Mouse (Mus musculus): ENCODE data around the gene Olfr904. TPM values are rescaled to one million over a fixed set of nuclear protein-coding genes. Genes with fewer than 3 reads are reported as not detected.
"Not testable (repeated sequence)": the region's sequence is repeated elsewhere in the genome, so short reads cannot be mapped to it uniquely, and the experiment has no call there.

Gene Olfr904
- total RNA-seq (2014; rRNA removed) (not detected in 2 replicates), polyA plus RNA-seq (2015; fragmentation: Nextera tagmentation; extraction: Ambion mirVana) (not detected in 2 replicates)

GRCm38 (mm10) chr9:38462844-38463243 is at the start of gene Olfr904:
TSS of gene Olfr904 (plus strand) at chr9:38463144.
- H3K4me3 ChIP-seq (ENCODE audit: low read depth, low read length) = no peak within 1 kb of the TSS
- H3K27me3 ChIP-seq (ENCODE audit: insufficient read depth, low read length) = no peaks in the 10 kb centered on the region
- TF ChIP-seq CTCF (IDR thresholded peaks at IDR 0.05; ENCODE audit: low read depth) = no peak
- H3K36me3 ChIP-seq (ENCODE audit: insufficient read depth) = no peaks in the 10 kb centered on the region
- no peak within 1 kb of the TSS for H3K9ac ChIP-seq
- no peaks in the 10 kb centered on the region for H3K9me3 ChIP-seq (ENCODE audit: low read length)
- ATAC-seq (no peak), DNase-seq (no peak)
- no peak within 1 kb of the TSS for H3K4me2 ChIP-seq (ENCODE audit: low read depth)
- no peak within 1 kb of the TSS for H3K27ac ChIP-seq (ENCODE audit: low read depth, low read length)
- H3K4me1 ChIP-seq (ENCODE audit: insufficient read depth) = no peaks in the 10 kb centered on the region

- H3K36me3 ChIP-seq (ENCODE audit: insufficient read depth); H3K27ac ChIP-seq (ENCODE audit: low read depth, low read length); ATAC-seq; H3K9me3 ChIP-seq (ENCODE audit: low read length); H3K4me3 ChIP-seq (ENCODE audit: low read depth, low read length); H3K4me2 ChIP-seq (ENCODE audit: low read depth); H3K27me3 ChIP-seq (ENCODE audit: insufficient read depth, low read length); H3K9ac ChIP-seq; DNase-seq; H3K4me1 ChIP-seq (ENCODE audit: insufficient read depth): not testable (repeated sequence)
- WGBS = 95% methylated on average over 14 of the region's 14 CpGs
Measured at GRCm38 (mm10) chr9:38413502-38413901, 49.4 kb upstream of the Olfr904 start.

- H3K4me1 ChIP-seq (ENCODE audit: insufficient read depth) = no peaks in the 10 kb centered on the region
- no peak overlapping the region for H3K4me2 ChIP-seq (ENCODE audit: low read depth)
- no peaks in the 10 kb centered on the region for H3K27me3 ChIP-seq (ENCODE audit: insufficient read depth, low read length)
- H3K4me3 ChIP-seq (ENCODE audit: low read depth, low read length) = no peak overlapping the region
- no peaks in the 10 kb centered on the region for H3K9me3 ChIP-seq (ENCODE audit: low read length)
- no peak for TF ChIP-seq CTCF (IDR thresholded peaks at IDR 0.05; ENCODE audit: low read depth)
- DNase-seq (no peak), ATAC-seq (no peak)
- no peaks in the 10 kb centered on the region for H3K36me3 ChIP-seq (ENCODE audit: insufficient read depth)
- no peak overlapping the region for H3K9ac ChIP-seq
- H3K27ac ChIP-seq (ENCODE audit: low read depth, low read length) = no peak overlapping the region
Measured at GRCm38 (mm10) chr9:38423801-38424200, 39.1 kb upstream of the Olfr904 start.

- Histone ChIP-seq H3K4me1 (ENCODE audit: insufficient read depth) (no peaks in the 10 kb centered on the region), H3K27me3 (ENCODE audit: insufficient read depth, low read length) (no peaks in the 10 kb centered on the region), H3K9me3 (ENCODE audit: low read length) (no peaks in the 10 kb centered on the region), H3K36me3 (ENCODE audit: insufficient read depth) (no peaks in the 10 kb centered on the region), H3K27ac (ENCODE audit: low read depth, low read length) (no peak overlapping the region), H3K4me2 (ENCODE audit: low read depth) (no peak overlapping the region), H3K4me3 (ENCODE audit: low read depth, low read length) (no peak overlapping the region), H3K9ac (no peak overlapping the region)
- 61% methylated on average over 1 of the region's 1 CpGs for WGBS
- no peak for ATAC-seq
- TF ChIP-seq CTCF (IDR thresholded peaks at IDR 0.05; ENCODE audit: low read depth) = no peak
- no peak for DNase-seq
Measured at GRCm38 (mm10) chr9:38427026-38427425, 35.9 kb upstream of the Olfr904 start.

- no peak for TF ChIP-seq CTCF (IDR thresholded peaks at IDR 0.05; ENCODE audit: low read depth)
- no peaks in the 10 kb centered on the region for H3K27me3 ChIP-seq (ENCODE audit: insufficient read depth, low read length)
- no peak for ATAC-seq
- no peaks in the 10 kb centered on the region for H3K9me3 ChIP-seq (ENCODE audit: low read length)
- H3K9ac ChIP-seq = no peak within 1 kb of the TSS
- H3K4me1 ChIP-seq (ENCODE audit: insufficient read depth) = no peaks in the 10 kb centered on the region
- no peaks in the 10 kb centered on the region for H3K36me3 ChIP-seq (ENCODE audit: insufficient read depth)
- no peak within 1 kb of the TSS for H3K4me2 ChIP-seq (ENCODE audit: low read depth)
- no peak within 1 kb of the TSS for H3K27ac ChIP-seq (ENCODE audit: low read depth, low read length)
- WGBS = 92% methylated on average over 1 of the region's 1 CpGs
- DNase-seq = no peak
- no peak within 1 kb of the TSS for H3K4me3 ChIP-seq (ENCODE audit: low read depth, low read length)
Measured at GRCm38 (mm10) chr9:38429155-38429554, 33.8 kb upstream of the Olfr904 start, which contains the start of gene Olfr901. TSS of gene Olfr901 (plus strand) at chr9:38429455.

GRCm38 (mm10) chr9:38447352-38447751 is 15.6 kb upstream of the Olfr904 start, which contains the start of gene Olfr902:
TSS of gene Olfr902 (plus strand) at chr9:38447652.
- no peak for TF ChIP-seq CTCF (IDR thresholded peaks at IDR 0.05; ENCODE audit: low read depth)
- no peak for ATAC-seq
- WGBS = 92% methylated on average over 5 of the region's 5 CpGs

GRCm38 (mm10) chr9:38470807-38471206 is 7.9 kb downstream of the Olfr904 start, which contains the start of gene Olfr905:
TSS of gene Olfr905 (plus strand) at chr9:38471107.
- no peaks in the 10 kb centered on the region for H3K27me3 ChIP-seq (ENCODE audit: insufficient read depth, low read length)
- no peak within 1 kb of the TSS for H3K9ac ChIP-seq
- no peaks in the 10 kb centered on the region for H3K4me1 ChIP-seq (ENCODE audit: insufficient read depth)
- no peaks in the 10 kb centered on the region for H3K36me3 ChIP-seq (ENCODE audit: insufficient read depth)
- DNase-seq (no peak), ATAC-seq (no peak)
- no peak within 1 kb of the TSS for H3K4me3 ChIP-seq (ENCODE audit: low read depth, low read length)
- no peak for TF ChIP-seq CTCF (IDR thresholded peaks at IDR 0.05; ENCODE audit: low read depth)
- no peaks in the 10 kb centered on the region for H3K9me3 ChIP-seq (ENCODE audit: low read length)
- no peak within 1 kb of the TSS for H3K27ac ChIP-seq (ENCODE audit: low read depth, low read length)
- H3K4me2 ChIP-seq (ENCODE audit: low read depth) = no peak within 1 kb of the TSS

More at GRCm38 (mm10) chr9:38447352-38447751, 15.6 kb upstream of the Olfr904 start, which contains the start of gene Olfr902:
- Histone ChIP-seq H3K36me3 (ENCODE audit: insufficient read depth) (no peaks in the 10 kb centered on the region), H3K4me1 (ENCODE audit: insufficient read depth) (no peaks in the 10 kb centered on the region), H3K4me3 (ENCODE audit: low read depth, low read length) (no peak within 1 kb of the TSS), H3K27ac (ENCODE audit: low read depth, low read length) (no peak within 1 kb of the TSS), H3K4me2 (ENCODE audit: low read depth) (no peak within 1 kb of the TSS), H3K27me3 (ENCODE audit: insufficient read depth, low read length) (no peaks in the 10 kb centered on the region), H3K9me3 (ENCODE audit: low read length) (no peaks in the 10 kb centered on the region), H3K9ac (no peak within 1 kb of the TSS)
- no peak for DNase-seq

All from forebrain, postnatal 0 days (tissue).